19 mouse cellular contexts compared by ENCODE assay signal in genomic region chr1:57766396-57766795, GRCm38 (mm10).
"Had no signal": no experiment of that assay in that cellular context is flagged by ENCODE, and none has a peak within 500 bp of the region (broad histone marks: within the 10 kb centered on the region; RNA-seq: fewer than 3 reads in every experiment).

No protein-coding gene starts in this region.

- DNase-seq: lung, adult 18-20 months; lung, embryonic 14.5 days; lung, postnatal 10 days; lung, postnatal 4 days; midbrain, embryonic 14.5 days; retina, postnatal 1 day; right cerebral cortex, adult 18-20 months; right cerebral cortex, postnatal 25 days; right cerebral cortex, postnatal 4 days; spleen, adult 18-20 months; thymus, adult 18-20 months; thymus, postnatal 14 days; thymus, postnatal 36 days had no signal

- ATAC-seq: midbrain, embryonic 16.5 days had no signal

- H3K36me3 ChIP-seq: midbrain, embryonic 10.5 days; midbrain, embryonic 12.5 days; neural tube, embryonic 13.5 days; neural tube, embryonic 15.5 days had no signal

- H3K4me2 ChIP-seq: lung, embryonic 14.5 days; midbrain, embryonic 12.5 days; neural tube, embryonic 13.5 days; neural tube, embryonic 15.5 days had no signal

- H3K9me3 ChIP-seq: midbrain, embryonic 10.5 days; midbrain, embryonic 12.5 days; neural tube, embryonic 13.5 days; neural tube, embryonic 15.5 days had no signal

- H3K9ac ChIP-seq: lung, embryonic 14.5 days; midbrain, embryonic 12.5 days; neural tube, embryonic 13.5 days; neural tube, embryonic 15.5 days had no signal

- H3K27me3 ChIP-seq: midbrain, embryonic 12.5 days; neural tube, embryonic 13.5 days; neural tube, embryonic 15.5 days had no signal

- H3K4me3 ChIP-seq: midbrain, embryonic 10.5 days; midbrain, embryonic 12.5 days; myocyte; neural tube, embryonic 13.5 days; neural tube, embryonic 15.5 days had no signal

- H3K27ac ChIP-seq: midbrain, embryonic 10.5 days; midbrain, embryonic 12.5 days; neural tube, embryonic 13.5 days; neural tube, embryonic 15.5 days had no signal

- H3K4me1 ChIP-seq: midbrain, embryonic 10.5 days; midbrain, embryonic 12.5 days; neural tube, embryonic 13.5 days; neural tube, embryonic 15.5 days had no signal
